Mouse (Mus musculus) liver, embryonic 14.5 days (tissue): Measurements from ENCODE around the gene Vcl.

ENCODE experiments used
- CTCF ChIP-seq: IDR thresholded peaks from 2 replicates; pipeline ENCODE4 v1.5.1; 2016; ENCODE audit warnings: antibody characterized with exemption, low read depth, control low read depth
- EP300 ChIP-seq: IDR thresholded peaks from 2 replicates; pipeline ENCODE4 v1.6.1; 2016; ENCODE audit warnings: antibody characterized with exemption, low read depth

GRCm38 (mm10) chr14:20991492-20991891 is 62.3 kb downstream of the Vcl start:
- TF ChIP-seq EP300 (no peak), CTCF (no peak)
